Mouse (Mus musculus): ENCODE measurements around the gene Copz2. TPM values are rescaled to one million over a fixed set of nuclear protein-coding genes. Genes with fewer than 3 reads are reported as not detected.

The Copz2 gene
- polyA plus RNA-seq, 1 experiment from 2014 or later, result 21.9 TPM

- H3K9me3 ChIP-seq, result no peaks in the 10 kb centered on the region
- peak within 1 kb of the TSS; percentile 98 for H3K27ac ChIP-seq (replicated peaks)
- peak within 1 kb of the TSS; percentile 86 for H3K4me2 ChIP-seq
- peak within 1 kb of the TSS; percentile 89 for H3K4me3 ChIP-seq
- H3K4me1 ChIP-seq (replicated peaks), result peaks cover 47% of the 10 kb centered on the region
- no peaks in the 10 kb centered on the region for H3K27me3 ChIP-seq
- H3K36me3 ChIP-seq, result peaks cover 2% of the 10 kb centered on the region; the same call in 1 of the 2 replicates
- peak within 1 kb of the TSS; percentile 83 for H3K9ac ChIP-seq
- peak; percentile 100 for ATAC-seq (ENCODE audit: low FRiP score, low read depth)
- under 1% methylated on average over 51 of the region's 51 CpGs for WGBS
Observed at GRCm38 (mm10) chr11:96829813-96830538, 19.7 kb upstream of the Copz2 start, which contains the start of gene Nfe2l1. Nfe2l1 (minus strand) TSS chr11:96829968.

- peaks cover 40% of the 10 kb centered on the region for H3K4me1 ChIP-seq (replicated peaks)
- H3K9ac ChIP-seq, result peak overlapping the region; percentile 63
- H3K4me3 ChIP-seq, result peak overlapping the region; percentile 89
- H3K36me3 ChIP-seq, result peaks cover 2% of the 10 kb centered on the region; the same call in 1 of the 2 replicates
- H3K4me2 ChIP-seq, result peak overlapping the region; percentile 62
- no peak for ATAC-seq (ENCODE audit: low FRiP score, low read depth)
- WGBS, result 21% methylated on average over 13 of the region's 13 CpGs
- no peaks in the 10 kb centered on the region for H3K27me3 ChIP-seq
- H3K27ac ChIP-seq (replicated peaks), result peak overlapping the region; percentile 98
- no peaks in the 10 kb centered on the region for H3K9me3 ChIP-seq
Observed at GRCm38 (mm10) chr11:96830539-96831216, 19.0 kb upstream of the Copz2 start.

- Histone ChIP-seq H3K36me3 (peaks cover 2% of the 10 kb centered on the region; the same call in 1 of the 2 replicates), H3K4me3 (no peak overlapping the region), H3K27ac (replicated peaks) (0 out of 2 replicates have a peak overlapping the region, but pooled peaks have one; percentile 15), H3K9me3 (no peaks in the 10 kb centered on the region), H3K4me1 (replicated peaks) (peaks cover 32% of the 10 kb centered on the region), H3K9ac (no peak overlapping the region), H3K27me3 (no peaks in the 10 kb centered on the region), H3K4me2 (no peak overlapping the region)
- 80% methylated on average over 4 of the region's 4 CpGs for WGBS
- no peak for ATAC-seq (ENCODE audit: low FRiP score, low read depth)
Observed at GRCm38 (mm10) chr11:96831516-96831915, 18.2 kb upstream of the Copz2 start.

GRCm38 (mm10) chr11:96832541-96832940 lies 17.1 kb upstream of the Copz2 start:
- no peak overlapping the region for H3K4me2 ChIP-seq
- peaks cover 21% of the 10 kb centered on the region for H3K4me1 ChIP-seq (replicated peaks)
- H3K27me3 ChIP-seq, result no peaks in the 10 kb centered on the region
- H3K9ac ChIP-seq, result no peak overlapping the region
- H3K36me3 ChIP-seq, result no peaks in the 10 kb centered on the region
- 93% methylated on average over 3 of the region's 3 CpGs for WGBS
- ATAC-seq (ENCODE audit: low FRiP score, low read depth), result no peak
- no peak overlapping the region for H3K4me3 ChIP-seq
- H3K9me3 ChIP-seq, result no peaks in the 10 kb centered on the region
- no peak overlapping the region for H3K27ac ChIP-seq (replicated peaks)

- Histone ChIP-seq H3K4me2 (no peak overlapping the region), H3K4me3 (no peak overlapping the region), H3K4me1 (replicated peaks) (peaks cover 17% of the 10 kb centered on the region), H3K36me3 (no peaks in the 10 kb centered on the region), H3K27me3 (no peaks in the 10 kb centered on the region), H3K9me3 (no peaks in the 10 kb centered on the region), H3K27ac (replicated peaks) (no peak overlapping the region), H3K9ac (no peak overlapping the region)
- 71% methylated on average over 2 of the region's 2 CpGs for WGBS
- ATAC-seq (ENCODE audit: low FRiP score, low read depth), result no peak
Observed at GRCm38 (mm10) chr11:96832973-96833372, 16.7 kb upstream of the Copz2 start.

- Histone ChIP-seq H3K9me3 (no peaks in the 10 kb centered on the region), H3K4me1 (replicated peaks) (peaks cover 5% of the 10 kb centered on the region), H3K4me3 (no peak overlapping the region), H3K27ac (replicated peaks) (no peak overlapping the region), H3K4me2 (no peak overlapping the region), H3K9ac (no peak overlapping the region), H3K36me3 (no peaks in the 10 kb centered on the region), H3K27me3 (no peaks in the 10 kb centered on the region)
- 97% methylated on average over 1 of the region's 1 CpGs for WGBS
- no peak for ATAC-seq (ENCODE audit: low FRiP score, low read depth)
Observed at GRCm38 (mm10) chr11:96834127-96834526, 15.5 kb upstream of the Copz2 start.

GRCm38 (mm10) chr11:96837298-96837697 lies 12.4 kb upstream of the Copz2 start:
- Histone ChIP-seq H3K27ac (replicated peaks) (no peak overlapping the region), H3K27me3 (no peaks in the 10 kb centered on the region), H3K4me1 (replicated peaks) (no peaks in the 10 kb centered on the region), H3K9ac (no peak overlapping the region), H3K4me2 (no peak overlapping the region), H3K4me3 (no peak overlapping the region), H3K36me3 (no peaks in the 10 kb centered on the region), H3K9me3 (no peaks in the 10 kb centered on the region)
- ATAC-seq (ENCODE audit: low FRiP score, low read depth), result no peak
- WGBS, result 30% methylated on average over 9 of the region's 9 CpGs

GRCm38 (mm10) chr11:96838341-96838740 lies 11.3 kb upstream of the Copz2 start:
- H3K4me2 ChIP-seq, result no peak overlapping the region
- H3K4me3 ChIP-seq, result no peak overlapping the region
- no peak for ATAC-seq (ENCODE audit: low FRiP score, low read depth)
- H3K27me3 ChIP-seq, result no peaks in the 10 kb centered on the region
- no peak overlapping the region for H3K9ac ChIP-seq
- WGBS, result 76% methylated on average over 4 of the region's 4 CpGs
- no peak overlapping the region for H3K27ac ChIP-seq (replicated peaks)
- no peaks in the 10 kb centered on the region for H3K9me3 ChIP-seq
- no peaks in the 10 kb centered on the region for H3K36me3 ChIP-seq
- H3K4me1 ChIP-seq (replicated peaks), result no peaks in the 10 kb centered on the region

GRCm38 (mm10) chr11:96839428-96839827 lies 10.2 kb upstream of the Copz2 start:
- no peak for ATAC-seq (ENCODE audit: low FRiP score, low read depth)
- no peaks in the 10 kb centered on the region for H3K27me3 ChIP-seq
- H3K36me3 ChIP-seq, result no peaks in the 10 kb centered on the region
- 83% methylated on average over 7 of the region's 7 CpGs for WGBS
- H3K9me3 ChIP-seq, result no peaks in the 10 kb centered on the region
- H3K27ac ChIP-seq (replicated peaks), result no peak overlapping the region
- no peaks in the 10 kb centered on the region for H3K4me1 ChIP-seq (replicated peaks)
- no peak overlapping the region for H3K9ac ChIP-seq
- H3K4me3 ChIP-seq, result no peak overlapping the region
- H3K4me2 ChIP-seq, result no peak overlapping the region

- Histone ChIP-seq H3K4me3 (no peak overlapping the region), H3K9me3 (no peaks in the 10 kb centered on the region), H3K36me3 (no peaks in the 10 kb centered on the region), H3K4me1 (replicated peaks) (no peaks in the 10 kb centered on the region), H3K27ac (replicated peaks) (no peak overlapping the region), H3K27me3 (no peaks in the 10 kb centered on the region), H3K9ac (no peak overlapping the region), H3K4me2 (no peak overlapping the region)
- ATAC-seq (ENCODE audit: low FRiP score, low read depth), result no peak
- WGBS, result 81% methylated on average over 3 of the region's 3 CpGs
Observed at GRCm38 (mm10) chr11:96839877-96840276, 9.8 kb upstream of the Copz2 start.

GRCm38 (mm10) chr11:96840290-96840689 lies 9.4 kb upstream of the Copz2 start:
- H3K9me3 ChIP-seq, result no peaks in the 10 kb centered on the region
- ATAC-seq (ENCODE audit: low FRiP score, low read depth), result no peak
- no peaks in the 10 kb centered on the region for H3K27me3 ChIP-seq
- no peak overlapping the region for H3K4me3 ChIP-seq
- H3K36me3 ChIP-seq, result no peaks in the 10 kb centered on the region
- H3K9ac ChIP-seq, result no peak overlapping the region
- H3K27ac ChIP-seq (replicated peaks), result no peak overlapping the region
- H3K4me2 ChIP-seq, result no peak overlapping the region
- 38% methylated on average over 8 of the region's 8 CpGs for WGBS
- no peaks in the 10 kb centered on the region for H3K4me1 ChIP-seq (replicated peaks)

- H3K36me3 ChIP-seq, result no peaks in the 10 kb centered on the region
- no peak overlapping the region for H3K4me3 ChIP-seq
- H3K4me1 ChIP-seq (replicated peaks), result no peaks in the 10 kb centered on the region
- H3K9ac ChIP-seq, result no peak overlapping the region
- 60% methylated on average over 3 of the region's 3 CpGs for WGBS
- H3K9me3 ChIP-seq, result no peaks in the 10 kb centered on the region
- H3K27me3 ChIP-seq, result no peaks in the 10 kb centered on the region
- no peak overlapping the region for H3K27ac ChIP-seq (replicated peaks)
- ATAC-seq (ENCODE audit: low FRiP score, low read depth), result no peak
- no peak overlapping the region for H3K4me2 ChIP-seq
Observed at GRCm38 (mm10) chr11:96843627-96844026, 6.0 kb upstream of the Copz2 start.
